Mouse (Mus musculus) cerebellum, adult 2 months (tissue): ENCODE results near the gene Psen2. TPM values are rescaled to one million over a fixed set of nuclear protein-coding genes. Genes with fewer than 3 reads are reported as not detected.

ENCODE experiments used
- DNase-seq, 2 experiments: peaks; one replicate each; pipeline ENCODE4 v3.0.0; 2021
- H3K27ac ChIP-seq: fragments of 200-500 bp; 2 replicates; pipeline ENCODE4 v1.5.1; 2012; ENCODE audit warnings: low read length, control low read depth, inconsistent platforms; ENCODE audit not compliant: insufficient read depth
- H3K27me3 ChIP-seq: fragments of 200-500 bp; 2 replicates; pipeline ENCODE4 v1.6.1; 2012; ENCODE audit warnings: inconsistent platforms, mild to moderate bottlenecking, low read length, moderate library complexity; ENCODE audit not compliant: control insufficient read depth, insufficient read depth
- H3K4me1 ChIP-seq: fragments of 200-500 bp; 2 replicates; pipeline ENCODE4 v1.6.1; 2011; ENCODE audit warnings: low read length; ENCODE audit not compliant: control insufficient read depth, insufficient read depth
- H3K4me3 ChIP-seq: fragments of 200-500 bp; replicated peaks from 2 replicates; pipeline ENCODE3; 2011; ENCODE audit warnings: mild to moderate bottlenecking, low read depth, low read length, control low read depth; ENCODE audit not compliant: insufficient read depth
- CTCF ChIP-seq: fragments of 200-500 bp; IDR thresholded peaks from 2 replicates; pipeline ENCODE4 v1.5.1; 2011; ENCODE audit warnings: low read depth, mild to moderate bottlenecking, control low read depth, low read length, moderate library complexity, borderline replicate concordance; ENCODE audit not compliant: insufficient read depth
- POLR2A ChIP-seq: fragments of 200-500 bp; IDR thresholded peaks from 2 replicates; pipeline ENCODE4 v1.6.1; 2011; ENCODE audit warnings: low read length, control low read depth, borderline replicate concordance; ENCODE audit not compliant: insufficient read depth
- WGBS: fragments of 180-500 bp; shearing (Covaris S2); methylation state at CpG from one replicate; pipeline ENCODE4 v1.1.7; 2018; 5-methylcytosine and 5-hydroxymethylcytosine counted together
- polyA plus RNA-seq: library from polyadenylated mRNA; depleted of rRNA; stranded (reverse); fragments of >200 nt; gene quantifications from 2 replicates; pipeline ENCODE4 v1.2.3, GENCODE M21; 2012; rRNA removed

Gene Psen2
- polyA plus RNA-seq, 1 experiment: 46.6 TPM

GRCm38 (mm10) chr1:180184768-180185167 lies 78.5 kb downstream of the Psen2 start:
- peaks cover 22% of the 10 kb centered on the region for H3K4me1 ChIP-seq
- H3K27me3 ChIP-seq: no peaks in the 10 kb centered on the region
- DNase-seq: no peak
- H3K27ac ChIP-seq: no peak overlapping the region
- H3K4me3 ChIP-seq: no peak overlapping the region
- WGBS: 89% methylated on average over 7 of the region's 7 CpGs
- TF ChIP-seq POLR2A (no peak), CTCF (no peak)

GRCm38 (mm10) chr1:180183525-180184159 lies 79.6 kb downstream of the Psen2 start:
- TF ChIP-seq POLR2A: no peak
- TF ChIP-seq CTCF: no peak
- WGBS: 88% methylated on average over 6 of the region's 6 CpGs
- H3K4me1 ChIP-seq: peaks cover 29% of the 10 kb centered on the region
- no peak for DNase-seq
- no peak overlapping the region for H3K27ac ChIP-seq
- no peaks in the 10 kb centered on the region for H3K27me3 ChIP-seq
- no peak overlapping the region for H3K4me3 ChIP-seq

GRCm38 (mm10) chr1:180182731-180183130 lies 80.5 kb downstream of the Psen2 start:
- no peak for DNase-seq
- WGBS: 80% methylated on average over 3 of the region's 3 CpGs
- TF ChIP-seq POLR2A (no peak), CTCF (no peak)

GRCm38 (mm10) chr1:180181966-180182319 lies 81.3 kb downstream of the Psen2 start:
- no peak for DNase-seq
- H3K4me3 ChIP-seq: no peak overlapping the region
- 89% methylated on average over 9 of the region's 9 CpGs for WGBS
- no peaks in the 10 kb centered on the region for H3K27me3 ChIP-seq
- TF ChIP-seq POLR2A (no peak), CTCF (no peak)
- no peak overlapping the region for H3K27ac ChIP-seq
- peaks cover 38% of the 10 kb centered on the region for H3K4me1 ChIP-seq

More at GRCm38 (mm10) chr1:180182731-180183130, 80.5 kb downstream of the Psen2 start:
- no peaks in the 10 kb centered on the region for H3K27me3 ChIP-seq
- peaks cover 38% of the 10 kb centered on the region for H3K4me1 ChIP-seq
- H3K27ac ChIP-seq: no peak overlapping the region
- H3K4me3 ChIP-seq: no peak overlapping the region

- DNase-seq: no peak
- Histone ChIP-seq H3K4me3 (no peak overlapping the region), H3K27ac (no peak overlapping the region), H3K4me1 (peaks cover 35% of the 10 kb centered on the region), H3K27me3 (no peaks in the 10 kb centered on the region)
- 92% methylated on average over 7 of the region's 7 CpGs for WGBS
- TF ChIP-seq CTCF (no peak), POLR2A (no peak)
These were observed 81.8 kb downstream of the Psen2 start for GRCm38 (mm10) chr1:180181304-180181965.

- TF ChIP-seq POLR2A: no peak
- no peak for TF ChIP-seq CTCF
- DNase-seq: no peak
- Histone ChIP-seq H3K27me3 (no peaks in the 10 kb centered on the region), H3K4me1 (peaks cover 30% of the 10 kb centered on the region), H3K27ac (no peak overlapping the region), H3K4me3 (no peak overlapping the region)
- 26% methylated on average over 2 of the region's 2 CpGs for WGBS
These were observed 83.4 kb downstream of the Psen2 start for GRCm38 (mm10) chr1:180179840-180180239.

- 92% methylated on average over 4 of the region's 4 CpGs for WGBS
- Histone ChIP-seq H3K27ac (0 out of 2 replicates have a peak overlapping the region, but pooled peaks have one; percentile 32), H3K4me1 (peaks cover 30% of the 10 kb centered on the region), H3K27me3 (no peaks in the 10 kb centered on the region), H3K4me3 (no peak overlapping the region)
- DNase-seq: no peak
- no peak for TF ChIP-seq CTCF
- TF ChIP-seq POLR2A: no peak
These were observed 84.1 kb downstream of the Psen2 start for GRCm38 (mm10) chr1:180179100-180179499.

GRCm38 (mm10) chr1:180178340-180178739 lies 84.9 kb downstream of the Psen2 start:
- WGBS: 72% methylated on average over 9 of the region's 9 CpGs
- DNase-seq: no peak

More at GRCm38 (mm10) chr1:180178340-180178739, 84.9 kb downstream of the Psen2 start:
- Histone ChIP-seq H3K27ac (no peak overlapping the region), H3K4me1 (peaks cover 30% of the 10 kb centered on the region), H3K4me3 (no peak overlapping the region), H3K27me3 (no peaks in the 10 kb centered on the region)
- TF ChIP-seq CTCF: no peak
- no peak for TF ChIP-seq POLR2A

Other genes starting within 250 kb of the Psen2 start
- 51.2 and 56.0 TPM in 2 replicates for gene Coq8a, start 63.8 kb downstream of the Psen2 start, polyA plus RNA-seq
- gene Itpkb, start 67.0 kb upstream of the Psen2 start, polyA plus RNA-seq: 31.8 and 34.1 TPM in 2 replicates
- 7.3 and 8.2 TPM in 2 replicates for gene Stum, start 220.1 kb upstream of the Psen2 start, polyA plus RNA-seq